Mouse (Mus musculus) left cerebral cortex, postnatal 25 days (tissue): ENCODE results near the gene Stac2. TPM values are rescaled to one million over a fixed set of nuclear protein-coding genes. Genes with fewer than 3 reads are reported as not detected.

Source experiments
- DNase-seq, 2 experiments: peaks; one replicate each; pipeline ENCODE4 v3.0.0; 2022; ENCODE audit warnings: low spot score in 2 of 2, mixed read lengths in 1 of 2
- intact Hi-C: fragments of 180-260 bp; cut with DNase I; formaldehyde crosslinking; loops from one replicate; pipeline ENCODE4 v1.15.1; 2025
- total RNA-seq, 2 experiments: library from RNA; stranded (reverse); gene quantifications; 2 replicates each; pipeline ENCODE4 v1.2.3; 2021

The Stac2 gene
- 10 to 100 TPM; 63.4 to 76.9 TPM for total RNA-seq

DNA sequence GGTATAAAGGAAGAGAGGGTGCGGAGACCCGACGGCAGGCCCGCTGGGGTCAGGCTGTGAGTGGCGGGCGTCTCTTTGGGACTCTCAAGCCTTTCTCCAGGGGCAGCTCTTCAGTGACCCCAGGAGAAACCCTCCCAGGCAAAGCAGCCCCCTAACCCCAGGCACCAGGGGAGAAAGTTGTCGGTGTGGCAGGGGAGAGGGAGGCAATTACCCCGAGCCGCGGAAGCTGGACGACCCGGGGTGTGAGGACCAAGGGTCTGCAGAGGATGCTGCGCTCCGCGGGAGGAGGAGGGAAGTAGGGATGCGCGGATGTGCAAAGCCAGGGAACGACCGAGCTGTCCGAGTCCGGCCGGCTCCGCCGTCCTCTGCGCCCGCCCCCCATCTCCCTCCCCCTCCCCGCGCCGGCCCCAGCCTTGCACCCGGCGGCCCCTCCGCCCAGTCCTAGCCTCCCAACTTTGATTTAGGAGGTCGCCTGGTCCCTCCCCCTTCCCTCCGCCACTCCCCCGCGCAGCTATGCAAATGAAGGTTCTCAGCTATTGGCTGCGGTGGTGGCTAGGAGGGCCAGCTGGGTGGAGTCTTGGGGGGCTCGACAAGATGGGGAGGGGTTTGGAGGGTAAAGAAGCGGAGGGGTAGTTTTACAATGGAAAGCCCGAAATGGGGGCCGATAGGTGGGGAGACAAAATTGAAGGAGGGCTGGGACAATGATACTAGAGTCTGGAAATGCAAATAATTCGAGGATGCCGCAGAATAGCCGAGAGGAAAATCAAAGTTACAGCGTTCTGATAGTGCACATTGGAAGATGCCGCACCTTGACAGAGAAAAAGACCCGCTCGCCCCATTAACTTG, at the start of gene Stac2:
Stac2 (minus strand) TSS at position 474 of the 846 bp plus-strand sequence.
- peak; percentile 67 to 80 for DNase-seq
- intact Hi-C loops, result no loop called here

DNA sequence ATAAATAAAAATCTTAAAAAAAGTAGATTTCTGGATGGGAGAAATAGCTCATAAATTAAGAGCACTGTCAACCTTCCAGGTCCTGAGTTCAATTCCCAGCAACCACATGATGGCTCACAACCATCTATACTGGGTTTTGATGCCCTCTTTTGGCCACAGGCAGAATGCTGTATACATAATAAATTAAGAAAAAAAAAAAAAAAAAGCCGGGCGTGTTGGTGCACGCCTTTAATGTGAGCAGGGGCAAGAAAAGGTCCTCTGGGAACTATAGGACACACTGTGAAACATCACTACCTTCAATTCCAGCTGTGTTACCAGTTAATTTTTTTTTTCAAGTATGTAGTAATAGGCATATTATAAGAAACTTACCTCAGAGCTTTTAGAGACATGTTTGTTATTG, 48.1 kb upstream of the Stac2 start:
- DNase-seq, result no peak
- intact Hi-C loops, result loop anchor here (5.0 kb wide), 1 partner anchor 121 kb away; no protein-coding TSS in a partner anchor

DNA sequence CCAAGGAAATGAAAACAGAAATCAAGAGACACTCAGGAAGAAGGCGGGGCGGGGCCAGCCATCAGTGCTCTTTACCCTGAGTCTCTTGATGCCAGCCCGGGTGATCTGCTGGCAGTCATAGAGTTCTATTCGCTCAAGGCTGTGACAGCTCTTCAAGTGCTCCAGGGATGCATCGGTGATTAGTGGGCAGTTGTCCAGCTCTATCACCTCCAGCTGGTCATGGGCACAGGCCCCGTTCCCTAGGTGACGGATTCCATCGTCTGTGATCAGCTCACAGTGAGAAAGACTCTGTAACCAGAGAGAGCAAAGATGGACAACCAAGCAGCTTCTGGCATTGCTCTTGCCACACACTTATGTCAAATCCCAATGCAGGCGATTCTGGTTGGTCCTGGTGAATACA, 37.3 kb upstream of the Stac2 start:
- no peak for DNase-seq
- intact Hi-C loops, result no loop called here

DNA sequence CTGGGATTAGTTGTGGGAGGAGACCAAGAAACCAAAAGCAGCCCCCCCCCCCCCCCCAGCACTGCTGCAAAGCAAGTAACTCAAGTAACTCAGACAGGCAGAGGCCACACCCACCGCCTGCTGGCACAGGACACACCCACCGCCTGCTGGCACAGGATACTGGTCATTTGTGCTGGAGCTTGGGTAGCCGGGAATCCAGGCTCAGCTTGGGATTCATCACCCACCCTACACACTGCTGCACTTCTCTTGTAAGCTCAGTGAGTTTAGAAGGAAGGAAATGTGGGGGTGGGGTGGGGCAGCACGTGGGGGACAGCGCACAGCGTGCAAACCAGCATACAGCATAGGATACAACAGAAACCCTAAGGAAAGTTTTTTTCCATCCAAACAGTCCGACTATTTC, 35.0 kb upstream of the Stac2 start:
- peak in 1 of 2 experiments; percentile 56 for DNase-seq
- intact Hi-C loops, result no loop called here

DNA sequence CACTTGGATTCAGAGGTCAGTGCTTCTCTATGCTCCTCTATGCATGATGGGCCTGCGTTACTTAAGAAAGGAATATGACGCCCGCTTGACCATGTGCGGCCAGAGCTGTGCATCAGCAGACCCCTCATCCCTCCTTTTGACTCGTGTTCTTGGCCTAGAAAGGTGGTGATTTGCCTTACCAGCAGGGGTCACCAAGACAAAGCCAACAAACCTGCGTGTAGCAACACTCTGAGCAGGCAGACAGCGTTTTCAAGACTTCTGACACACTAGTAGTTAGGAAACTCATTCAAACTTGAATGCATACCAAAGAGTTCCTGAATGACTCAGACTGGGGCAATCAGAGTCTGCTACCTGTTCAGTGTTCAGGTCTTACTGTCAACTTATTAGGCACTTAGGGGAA, 33.3 kb upstream of the Stac2 start:
- intact Hi-C loops, result no loop called here
- DNase-seq, result no peak

DNA sequence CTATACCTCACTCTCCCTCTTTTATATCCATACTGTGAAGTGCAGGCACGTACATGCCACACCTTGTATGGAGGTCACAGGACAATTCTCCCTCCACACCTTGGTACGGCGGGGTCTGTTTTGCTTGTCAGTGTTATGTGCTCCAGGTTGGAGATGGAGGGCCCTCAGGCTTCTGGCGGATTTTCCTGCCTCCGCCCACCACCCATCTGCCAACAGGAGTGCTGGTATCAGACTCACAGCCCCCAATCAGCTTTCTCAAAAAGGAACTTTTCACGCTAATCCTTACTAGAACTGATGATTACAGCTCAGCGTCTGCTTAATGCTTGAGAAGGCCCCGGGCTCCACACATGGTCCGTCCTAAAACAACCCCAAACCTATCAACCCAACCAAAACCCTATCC, 32.9 kb upstream of the Stac2 start:
- intact Hi-C loops, result no loop called here
- peak; percentile 32 to 40 for DNase-seq

DNA sequence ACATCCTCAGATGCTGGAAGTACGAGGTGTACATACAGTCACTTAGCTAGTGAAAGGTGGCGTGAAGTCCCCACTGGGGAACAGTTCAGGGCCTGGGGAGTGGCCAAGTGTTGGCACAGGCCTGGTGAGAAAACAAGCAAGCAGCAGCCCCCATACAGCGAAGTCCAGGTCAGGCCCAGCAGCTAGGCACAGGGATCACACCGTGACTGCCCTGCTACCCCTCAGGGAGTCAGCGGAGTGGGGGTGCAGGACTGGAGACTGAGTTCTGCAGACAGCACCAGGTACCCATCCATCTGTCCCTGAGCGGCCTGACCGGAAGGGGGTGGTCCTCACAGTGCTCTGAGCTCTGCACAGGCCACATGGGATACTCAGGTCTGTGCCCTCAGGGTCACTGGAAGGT, 29.5 kb upstream of the Stac2 start:
- intact Hi-C loops, result no loop called here
- DNase-seq, result no peak

DNA sequence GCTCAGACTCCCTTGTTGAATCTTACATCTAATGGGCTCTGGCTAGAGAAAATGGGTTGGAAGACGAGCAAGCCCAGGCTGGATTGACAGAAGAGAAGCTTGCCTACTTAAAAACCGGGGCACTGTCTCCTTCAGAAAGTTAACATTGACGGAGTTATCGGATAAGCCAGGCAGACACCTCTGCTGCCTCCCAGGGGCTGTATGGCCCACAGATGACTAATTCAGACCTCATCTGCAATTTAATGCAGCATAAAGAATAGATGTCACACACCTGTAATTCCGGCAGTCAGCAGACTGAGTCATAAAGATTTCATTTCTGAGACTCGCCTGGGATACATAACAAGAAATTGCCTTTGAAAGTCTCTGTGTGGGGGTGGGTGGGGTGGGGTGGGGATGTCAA, 27.2 kb upstream of the Stac2 start:
- intact Hi-C loops, result no loop called here
- DNase-seq, result no peak

DNA sequence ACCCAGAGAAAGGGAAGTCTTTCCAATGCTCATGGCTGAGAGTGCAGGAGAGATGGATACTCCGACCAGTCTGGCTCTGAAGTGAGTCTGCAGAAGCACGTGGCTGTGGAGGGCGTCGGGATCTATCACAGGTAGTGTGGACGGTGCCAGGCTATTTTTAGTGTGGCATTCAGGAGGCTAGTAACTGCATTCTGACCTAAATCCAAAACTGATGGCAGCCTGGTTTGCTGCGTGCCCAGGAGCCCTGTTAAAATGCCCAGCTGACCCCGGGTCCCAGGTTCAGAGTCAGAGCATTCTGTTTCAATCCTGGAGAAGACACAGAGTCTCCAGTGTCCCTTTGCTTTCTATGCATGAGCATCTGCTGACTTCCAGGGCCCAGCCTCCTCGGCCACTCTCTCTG, 23.8 kb upstream of the Stac2 start:
- no peak for DNase-seq
- intact Hi-C loops, result no loop called here

DNA sequence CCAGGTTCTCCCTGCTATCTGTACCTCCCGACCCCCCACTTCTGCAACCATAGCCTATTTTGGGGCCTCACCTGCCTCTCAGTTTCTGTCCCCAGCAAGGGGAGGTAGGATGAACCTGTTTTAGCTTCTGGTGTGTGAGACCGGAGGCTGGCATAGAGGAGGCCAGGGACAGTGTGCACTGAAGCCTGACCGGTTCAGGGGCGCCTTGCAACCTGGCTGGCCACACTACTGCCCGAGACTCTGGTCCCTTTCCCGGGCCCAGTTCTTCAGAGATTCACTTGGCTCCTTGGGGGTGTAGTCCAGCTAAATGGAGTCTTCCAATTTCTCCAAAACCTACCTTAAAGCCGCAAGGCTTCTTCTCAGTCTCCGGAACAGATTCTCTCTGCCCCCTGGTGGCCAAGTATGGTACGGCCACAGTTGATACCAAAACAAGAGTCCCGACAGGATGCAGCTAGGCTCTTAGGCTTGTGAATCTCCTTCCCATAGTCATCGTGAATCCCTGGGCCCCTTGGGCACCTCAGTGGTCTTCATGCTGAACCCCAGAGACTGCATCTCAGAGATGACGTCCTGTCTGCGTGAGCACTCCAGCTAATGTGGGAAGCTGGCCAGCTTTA, 22.0 kb upstream of the Stac2 start:
- intact Hi-C loops, result loop anchor here (1.0 to 2.0 kb wide), 2 partner anchors 44 to 177 kb away; no protein-coding TSS in a partner anchor
- peak; percentile 91 to 97 for DNase-seq

DNA sequence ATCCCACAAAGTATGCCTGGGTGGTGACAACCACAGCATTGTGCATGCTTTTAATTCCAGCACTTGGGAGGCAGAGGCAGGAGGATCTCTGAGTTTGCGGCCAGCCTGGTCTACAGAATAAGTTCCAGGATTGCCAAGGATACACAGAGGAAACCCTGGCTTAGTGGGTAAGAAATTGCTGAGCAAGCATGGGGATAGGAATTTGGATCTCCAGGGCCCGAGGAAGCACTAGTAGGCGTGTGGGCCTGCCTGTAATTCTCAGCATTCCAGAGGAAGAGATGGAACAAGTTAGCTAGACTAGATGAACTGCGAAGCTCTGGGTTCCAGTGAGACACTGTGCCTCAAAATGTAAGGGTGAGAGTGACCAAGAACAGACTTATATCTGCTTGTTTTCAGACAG, 20.2 kb upstream of the Stac2 start:
- intact Hi-C loops, result no loop called here
- DNase-seq, result no peak

DNA sequence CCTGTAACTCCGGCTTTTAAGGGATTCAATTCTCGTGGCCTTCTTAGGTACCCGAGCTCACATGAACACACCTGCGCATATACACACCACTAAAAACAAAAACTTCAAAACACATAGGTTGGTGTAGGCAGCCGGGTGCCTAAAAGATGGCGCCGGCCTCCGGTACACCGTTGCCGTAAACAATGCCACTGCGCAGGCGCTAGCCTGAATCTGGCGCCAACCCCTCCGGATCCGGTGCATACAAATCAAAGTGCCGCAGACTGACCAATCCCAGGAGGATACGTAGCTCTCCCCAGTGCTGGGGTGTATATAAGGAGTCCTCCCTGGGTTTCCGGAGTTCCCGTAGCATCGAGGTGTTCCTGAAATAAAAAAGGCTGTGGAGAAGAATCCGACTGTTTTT, 14.0 kb upstream of the Stac2 start:
- intact Hi-C loops, result no loop called here
- no peak for DNase-seq

DNA sequence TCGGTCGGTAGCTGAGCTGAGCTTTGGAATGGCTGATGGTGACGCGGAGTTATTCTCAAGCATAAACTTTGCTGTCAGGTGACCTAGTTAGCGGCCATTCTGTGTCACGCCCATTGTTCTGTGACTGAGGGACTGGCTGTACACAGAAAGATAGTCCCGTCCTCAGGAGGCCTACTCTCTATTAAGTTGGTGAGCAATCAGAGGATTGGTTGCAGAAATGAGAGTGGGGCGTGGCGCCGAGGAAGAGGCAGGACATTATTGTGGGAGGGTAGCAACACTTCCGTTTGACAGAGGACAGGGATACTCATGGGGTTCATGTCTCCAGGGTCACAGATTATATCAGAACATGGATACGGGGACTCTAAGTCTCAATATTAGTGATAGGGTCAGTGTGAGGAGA, 12.9 kb upstream of the Stac2 start:
- no peak for DNase-seq
- intact Hi-C loops, result no loop called here

DNA sequence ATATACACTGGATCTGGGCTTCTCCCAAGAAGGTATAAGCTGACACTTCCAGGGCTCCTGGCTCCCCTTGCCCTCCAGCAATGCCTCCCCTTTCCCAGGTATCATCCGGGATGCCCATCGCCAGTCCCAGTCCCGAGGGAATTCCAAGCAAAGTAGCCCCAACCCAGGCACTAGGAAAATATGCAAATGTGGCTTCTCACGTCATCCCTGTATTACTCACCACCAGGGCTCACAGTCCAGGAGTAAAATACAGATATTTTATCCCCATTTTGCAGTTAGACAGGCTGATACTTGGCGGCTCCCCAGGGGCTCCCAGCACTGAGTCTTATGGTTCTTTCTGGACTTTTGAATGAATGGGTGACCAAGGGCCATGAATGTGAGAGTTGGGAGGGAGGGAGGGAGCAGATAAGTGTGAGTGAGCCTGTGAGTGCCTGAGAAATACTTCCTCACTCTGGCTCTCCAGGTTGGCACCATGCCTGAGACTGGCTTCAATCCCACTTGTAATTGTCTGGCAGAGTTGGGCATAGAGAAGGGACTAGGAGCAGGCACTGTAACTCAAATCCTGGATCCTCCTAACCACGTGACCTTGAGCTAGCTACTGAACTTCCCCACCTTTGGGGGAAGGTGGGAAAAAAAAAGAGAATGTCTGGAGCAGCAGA, 8.8 kb upstream of the Stac2 start:
- DNase-seq, result peak in 1 of 2 experiments; percentile 67
- intact Hi-C loops, result no loop called here

DNA sequence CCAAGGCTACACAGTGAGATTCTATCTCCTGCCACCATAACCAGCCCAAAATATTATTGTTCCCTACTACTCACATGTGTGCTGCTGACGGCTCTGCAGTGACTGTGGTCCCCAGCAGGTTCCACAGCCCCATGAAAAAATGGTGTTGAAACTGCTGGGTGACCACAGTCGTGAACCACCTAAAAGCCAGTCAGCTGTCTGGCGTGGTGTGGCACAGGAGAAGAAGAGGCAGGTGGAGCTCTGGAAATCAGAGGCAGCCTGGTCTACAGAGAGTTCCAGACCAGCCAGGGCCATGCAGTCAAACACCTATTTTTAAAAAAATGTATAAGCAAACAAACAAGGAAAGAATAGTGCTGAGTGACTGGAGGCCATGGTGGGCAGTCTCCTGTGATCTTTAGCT, 8.2 kb upstream of the Stac2 start:
- intact Hi-C loops, result no loop called here
- no peak for DNase-seq

DNA sequence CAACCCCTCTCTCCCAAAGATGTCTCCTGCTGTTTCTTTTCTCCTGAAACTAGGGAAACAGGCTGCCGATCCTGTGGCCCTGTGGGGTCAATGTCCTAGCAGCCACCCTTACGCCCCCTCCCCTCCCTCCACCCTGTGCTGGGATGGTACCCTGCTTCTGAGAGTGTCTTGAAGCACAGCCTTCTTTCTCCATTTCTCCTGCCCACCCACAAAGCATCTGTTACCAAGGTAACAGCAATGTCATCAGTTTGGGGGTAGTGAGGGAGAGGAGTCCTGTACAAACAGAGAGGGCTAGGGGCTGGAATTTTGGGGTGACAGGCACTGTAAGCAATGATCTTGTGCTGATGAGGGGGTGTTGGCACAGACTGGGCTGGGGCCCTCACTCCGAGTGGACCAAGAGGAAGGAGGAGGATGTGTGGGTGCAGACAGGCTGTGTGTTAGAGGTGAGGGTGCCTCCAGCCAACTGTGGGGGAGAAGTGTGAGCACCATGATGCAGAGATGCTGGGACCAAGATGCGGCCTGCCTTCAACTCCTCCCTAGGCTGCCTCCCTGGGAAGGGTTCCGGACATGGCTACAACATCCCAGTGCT, 6.9 kb upstream of the Stac2 start:
- intact Hi-C loops, result no loop called here
- DNase-seq, result peak in 1 of 2 experiments; percentile 76

DNA sequence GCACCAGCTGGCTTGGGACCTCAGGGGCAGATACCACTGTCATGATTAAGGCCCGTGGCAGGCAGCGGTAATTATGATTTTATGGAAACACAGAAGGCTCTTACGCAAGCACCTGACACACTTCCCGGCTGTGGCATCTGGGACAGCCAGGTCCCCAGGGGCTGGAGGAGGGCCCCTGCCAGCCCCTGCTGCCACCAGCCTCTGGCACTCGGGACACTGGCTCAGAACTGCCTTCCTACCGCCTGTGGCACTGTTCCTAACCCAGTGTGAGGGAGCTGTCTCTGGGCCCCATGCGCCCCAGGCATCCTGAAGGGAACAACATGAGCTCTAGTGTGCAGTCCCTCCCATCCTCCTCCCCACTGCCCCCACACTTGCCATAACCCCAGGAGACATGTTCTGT, 6.4 kb upstream of the Stac2 start:
- intact Hi-C loops, result no loop called here

DNA sequence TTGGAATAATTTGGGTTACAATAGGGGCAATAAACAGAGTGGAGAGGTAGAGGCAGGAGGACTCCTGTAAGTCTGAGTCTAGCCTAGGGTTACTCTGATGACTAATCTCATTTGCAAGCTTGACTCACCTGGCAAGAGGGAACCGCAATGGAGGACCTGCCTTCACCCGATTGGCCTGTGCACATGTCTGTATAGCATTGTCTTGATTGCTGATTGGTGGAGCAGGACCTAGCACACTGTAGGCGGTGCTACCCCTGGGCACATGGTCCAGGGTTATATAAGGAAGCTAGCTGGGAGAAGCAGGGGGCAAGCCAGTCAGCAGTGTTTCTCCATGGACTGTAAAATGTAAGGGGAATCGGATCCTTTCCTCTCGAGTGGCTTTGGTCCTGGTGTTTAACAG, 4.7 kb upstream of the Stac2 start:
- intact Hi-C loops, result no loop called here
- DNase-seq, result peak in 1 of 2 experiments; percentile 69

More for the DNA sequence above, 6.4 kb upstream of the Stac2 start:
- no peak for DNase-seq

DNA sequence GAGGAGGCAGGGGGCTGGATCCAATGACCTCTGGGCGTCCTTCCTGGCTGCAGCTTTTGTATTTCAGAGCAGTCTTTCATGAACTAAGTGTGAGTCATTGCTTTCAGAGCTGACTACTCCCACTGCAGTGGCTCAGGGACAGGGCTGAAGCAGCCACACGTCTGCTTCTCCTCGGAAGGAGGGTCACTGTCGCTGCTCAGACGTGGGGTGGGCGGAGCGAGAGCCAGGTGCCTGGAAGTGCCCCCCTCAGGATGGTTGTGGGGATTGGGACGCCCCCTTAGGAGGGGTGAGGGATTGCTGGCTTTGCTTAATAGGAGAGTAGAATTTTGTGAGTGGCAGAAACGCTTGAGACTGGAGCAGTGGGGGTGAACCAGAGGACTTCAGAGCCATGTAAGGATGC, 4.2 kb upstream of the Stac2 start:
- peak; percentile 25 to 71 for DNase-seq
- intact Hi-C loops, result no loop called here
